Mouse (Mus musculus): ENCODE data around the gene Prelid1. TPM values are rescaled to one million over a fixed set of nuclear protein-coding genes. Genes with fewer than 3 reads are reported as not detected.

The Prelid1 gene
- total and polyA plus RNA-seq, 3 experiments, result 203 to 630 TPM; not detected in 1

- TF ChIP-seq ELF1 (IDR thresholded peaks at IDR 0.05; ENCODE audit: low read depth, low read length), result peak; percentile 56
Observed at GRCm38 (mm10) chr13:55369531-55370114, 49.3 kb downstream of the Prelid1 start, which contains the start of gene Rgs14 (continued).

- no peak for DNase-seq (ENCODE audit: low read depth, low spot score)
- Histone ChIP-seq H3K9ac (ENCODE audit: control insufficient read depth, low read depth, low read length, poor library complexity, severe bottlenecking) (peak overlapping the region; percentile 81), H3K4me1 (ENCODE audit: control insufficient read depth in 1 of 2, insufficient read depth in 2 of 2, low read length in 2 of 2) (peaks cover 3 to 49% of the 10 kb centered on the region in 2 experiments; a peak in 3 of 4 replicates), H3K36me3 (ENCODE audit: control insufficient read depth in 1 of 2, insufficient read depth in 2 of 2, low read length in 2 of 2) (peaks cover 0 to 26% of the 10 kb centered on the region in 2 experiments; a peak in 2 of 4 replicates), H3K79me2 (ENCODE audit: control insufficient read depth, insufficient read depth, low read length, poor library complexity) (peaks cover 8% of the 10 kb centered on the region), H3K4me3 (ENCODE audit: control insufficient read depth in 1 of 2, insufficient read depth in 1 of 2, low read depth in 2 of 2, low read length in 2 of 2) (peak overlapping the region; percentile 59 to 79), H3K27me3 (ENCODE audit: control insufficient read depth in 1 of 2, insufficient read depth in 2 of 2, low read length in 2 of 2) (no peaks in the 10 kb centered on the region), H3K9me3 (replicated peaks; ENCODE audit: insufficient read depth, low read length) (no peaks in the 10 kb centered on the region), H3K27ac (ENCODE audit: control insufficient read depth, low read depth, low read length) (peak overlapping the region; percentile 92)
- TF ChIP-seq MEF2A (IDR thresholded peaks at IDR 0.05; ENCODE audit: extremely low read depth, insufficient replicate concordance, low read depth, low read length, poor library complexity, severe bottlenecking) (no peak), MYB (IDR thresholded peaks at IDR 0.05; ENCODE audit: low read depth, low read length) (no peak), UBTF (IDR thresholded peaks at IDR 0.05; ENCODE audit: borderline replicate concordance, insufficient read depth, low read depth, low read length) (no peak)
Observed at GRCm38 (mm10) chr13:55370234-55370633, 49.9 kb downstream of the Prelid1 start.

GRCm38 (mm10) chr13:55371007-55371681, 50.8 kb downstream of the Prelid1 start:
- peaks cover 3 to 49% of the 10 kb centered on the region in 2 experiments; a peak in 3 of 4 replicates for H3K4me1 ChIP-seq (ENCODE audit: control insufficient read depth in 1 of 2, insufficient read depth in 2 of 2, low read length in 2 of 2)
- H3K36me3 ChIP-seq (ENCODE audit: control insufficient read depth in 1 of 2, insufficient read depth in 2 of 2, low read length in 2 of 2), result peaks cover 0 to 26% of the 10 kb centered on the region in 2 experiments; a peak in 2 of 4 replicates
- no peak overlapping the region for H3K27ac ChIP-seq (ENCODE audit: control insufficient read depth, low read depth, low read length)
- H3K27me3 ChIP-seq (ENCODE audit: control insufficient read depth in 1 of 2, insufficient read depth in 2 of 2, low read length in 2 of 2), result no peaks in the 10 kb centered on the region
- H3K9me3 ChIP-seq (replicated peaks; ENCODE audit: insufficient read depth, low read length), result no peaks in the 10 kb centered on the region
- H3K79me2 ChIP-seq (ENCODE audit: control insufficient read depth, insufficient read depth, low read length, poor library complexity), result peaks cover 8% of the 10 kb centered on the region
- DNase-seq (ENCODE audit: low read depth, low spot score), result no peak
- TF ChIP-seq HCFC1 (IDR thresholded peaks at IDR 0.05; ENCODE audit: low read depth, low read length) (no peak), EP300 (IDR thresholded peaks at IDR 0.05; ENCODE audit: low read depth in 1 of 2, low read length in 2 of 2) (no peak), ZNF384 (IDR thresholded peaks at IDR 0.05; ENCODE audit: low read depth, low read length) (no peak), GATA1 (IDR thresholded peaks at IDR 0.05; ENCODE audit: low read depth, low read length) (no peak)
- H3K9ac ChIP-seq (ENCODE audit: control insufficient read depth, low read depth, low read length, poor library complexity, severe bottlenecking), result no peak overlapping the region
- no peak overlapping the region for H3K4me3 ChIP-seq (ENCODE audit: control insufficient read depth in 1 of 2, insufficient read depth in 1 of 2, low read depth in 2 of 2, low read length in 2 of 2)

- no peak for TF ChIP-seq EP300 (IDR thresholded peaks at IDR 0.05; ENCODE audit: low read depth in 1 of 2, low read length in 2 of 2)
- Histone ChIP-seq H3K9ac (ENCODE audit: control insufficient read depth, low read depth, low read length, poor library complexity, severe bottlenecking) (no peak overlapping the region), H3K27ac (ENCODE audit: control insufficient read depth, low read depth, low read length) (no peak overlapping the region), H3K27me3 (ENCODE audit: control insufficient read depth in 1 of 2, insufficient read depth in 2 of 2, low read length in 2 of 2) (no peaks in the 10 kb centered on the region), H3K36me3 (ENCODE audit: control insufficient read depth in 1 of 2, insufficient read depth in 2 of 2, low read length in 2 of 2) (peaks cover 0 to 26% of the 10 kb centered on the region in 2 experiments; a peak in 2 of 4 replicates), H3K9me3 (replicated peaks; ENCODE audit: insufficient read depth, low read length) (no peaks in the 10 kb centered on the region), H3K79me2 (ENCODE audit: control insufficient read depth, insufficient read depth, low read length, poor library complexity) (peaks cover 8% of the 10 kb centered on the region), H3K4me3 (ENCODE audit: control insufficient read depth in 1 of 2, insufficient read depth in 1 of 2, low read depth in 2 of 2, low read length in 2 of 2) (no peak overlapping the region), H3K4me1 (ENCODE audit: control insufficient read depth in 1 of 2, insufficient read depth in 2 of 2, low read length in 2 of 2) (peaks cover 3 to 49% of the 10 kb centered on the region in 2 experiments; a peak in 3 of 4 replicates)
- DNase-seq (ENCODE audit: low read depth, low spot score), result no peak
Observed at GRCm38 (mm10) chr13:55371740-55372139, 51.4 kb downstream of the Prelid1 start.

All from MEL (cell line).